Mouse (Mus musculus) cerebellum, adult 2 months (tissue): ENCODE data around the gene Sbk3.

Experiments
- CTCF ChIP-seq: fragments of 200-500 bp; IDR thresholded peaks from 2 replicates; pipeline ENCODE4 v1.5.1; 2011; ENCODE audit warnings: low read depth, mild to moderate bottlenecking, control low read depth, low read length, moderate library complexity, borderline replicate concordance; ENCODE audit not compliant: insufficient read depth
- POLR2A ChIP-seq: fragments of 200-500 bp; IDR thresholded peaks from 2 replicates; pipeline ENCODE4 v1.6.1; 2011; ENCODE audit warnings: low read length, control low read depth, borderline replicate concordance; ENCODE audit not compliant: insufficient read depth

- TF ChIP-seq POLR2A (no peak), CTCF (no peak)
Measured at GRCm38 (mm10) chr7:4971068-4971467, at the start of gene Sbk3.
